Mouse (Mus musculus) hindbrain, embryonic 16.5 days (tissue): ENCODE measurements around the gene Slc41a2. TPM values are rescaled to one million over a fixed set of nuclear protein-coding genes. Genes with fewer than 3 reads are reported as not detected.
"Not testable (repeated sequence)": the region's sequence is repeated elsewhere in the genome, so short reads cannot be mapped to it uniquely, and the experiment has no call there.

Source experiments
- ATAC-seq: fragments of 200-750 bp; cut with Nextera tagmentation; 2 replicates; pipeline ENCODE4 v1.8.0; 2017; ENCODE audit warnings: moderate TSS enrichment, moderate library complexity
- H3K27ac ChIP-seq: fragments of 300-500 bp; sonication (generic); 2 replicates; pipeline ENCODE4 v1.5.1; 2014; ENCODE audit warnings: low read depth, mild to moderate bottlenecking, control low read depth, low read length, moderate library complexity
- H3K27me3 ChIP-seq: fragments of 300-500 bp; sonication (generic); replicated peaks from 2 replicates; pipeline ENCODE4 v1.6.1; 2014; ENCODE audit warnings: low read length; ENCODE audit not compliant: control insufficient read depth, insufficient read depth
- H3K36me3 ChIP-seq: fragments of 300-500 bp; sonication (generic); 2 replicates; pipeline ENCODE4 v1.6.1; 2014; ENCODE audit warnings: mild to moderate bottlenecking, low read length, moderate library complexity, mixed read lengths; ENCODE audit not compliant: control insufficient read depth, insufficient read depth
- H3K4me1 ChIP-seq: fragments of 300-500 bp; sonication (generic); 2 replicates; pipeline ENCODE4 v1.6.1; 2014; ENCODE audit warnings: low read depth, low read length; ENCODE audit not compliant: control insufficient read depth, insufficient read depth
- H3K4me2 ChIP-seq: fragments of 300-500 bp; sonication (generic); 2 replicates; pipeline ENCODE4 v1.6.1; 2014; ENCODE audit warnings: mild to moderate bottlenecking, low read length, control low read depth, moderate library complexity
- H3K4me3 ChIP-seq: fragments of 300-500 bp; sonication (generic); 2 replicates; pipeline ENCODE4 v1.5.1; 2014; ENCODE audit warnings: mild to moderate bottlenecking, low read length, control low read depth, moderate library complexity
- H3K9ac ChIP-seq: fragments of 300-500 bp; sonication (generic); 2 replicates; pipeline ENCODE4 v1.6.1; 2014; ENCODE audit warnings: low read depth, mild to moderate bottlenecking, control low read depth, low read length, moderate library complexity
- H3K9me3 ChIP-seq: fragments of 300-500 bp; sonication (generic); 2 replicates; pipeline ENCODE4 v1.6.1; 2014; ENCODE audit warnings: mild to moderate bottlenecking, low read length, moderate library complexity; ENCODE audit not compliant: control insufficient read depth
- WGBS: fragments of 180-500 bp; shearing (Covaris S2); extraction: QIAGEN DNeasy Blood & Tissue Kit; methylation state at CpG from one replicate; pipeline ENCODE4 v1.1.7; 2014; 5-methylcytosine and 5-hydroxymethylcytosine counted together
- polyA plus RNA-seq: library from polyadenylated mRNA; unstranded; fragments of >200 nt; fragmentation: Nextera tagmentation; extraction: Ambion mirVana; gene quantifications from 2 replicates; pipeline ENCODE4 v1.2.1, GENCODE M21; 2015

Gene Slc41a2
- polyA plus RNA-seq, 1 experiment from 2014 or later = 11.0 TPM

GRCm38 (mm10) chr10:83356416-83356815 lies 18.7 kb upstream of the Slc41a2 start:
- no peak overlapping the region for H3K4me2 ChIP-seq
- no peaks in the 10 kb centered on the region for H3K9me3 ChIP-seq
- no peak overlapping the region for H3K4me3 ChIP-seq
- peaks cover 6% of the 10 kb centered on the region for H3K4me1 ChIP-seq
- no peak overlapping the region for H3K27ac ChIP-seq
- no peaks in the 10 kb centered on the region for H3K27me3 ChIP-seq
- WGBS = 85% methylated on average over 12 of the region's 12 CpGs
- H3K9ac ChIP-seq = no peak overlapping the region
- no peaks in the 10 kb centered on the region for H3K36me3 ChIP-seq
- ATAC-seq = no peak

- H3K4me1 ChIP-seq = no peaks in the 10 kb centered on the region; the same call in none of the 2 replicates
- H3K36me3 ChIP-seq = no peaks in the 10 kb centered on the region
- H3K4me3 ChIP-seq = no peak overlapping the region
- peak overlapping the region; percentile 1; the same call in 1 of the 2 replicates for H3K4me2 ChIP-seq
- 59% methylated on average over 8 of the region's 8 CpGs for WGBS
- no peaks in the 10 kb centered on the region for H3K27me3 ChIP-seq
- no peaks in the 10 kb centered on the region for H3K9me3 ChIP-seq
- H3K9ac ChIP-seq = no peak overlapping the region
- ATAC-seq = peak; percentile 50; the same call in 1 of the 2 replicates
- H3K27ac ChIP-seq = no peak overlapping the region
Observed at GRCm38 (mm10) chr10:83354333-83354719, 16.6 kb upstream of the Slc41a2 start.

GRCm38 (mm10) chr10:83353680-83354332 lies 16.1 kb upstream of the Slc41a2 start:
- Histone ChIP-seq H3K27ac (no peak overlapping the region), H3K9ac (no peak overlapping the region), H3K9me3 (no peaks in the 10 kb centered on the region), H3K4me3 (no peak overlapping the region), H3K27me3 (no peaks in the 10 kb centered on the region), H3K36me3 (no peaks in the 10 kb centered on the region), H3K4me2 (peak overlapping the region; percentile 1; the same call in 1 of the 2 replicates), H3K4me1 (no peaks in the 10 kb centered on the region; the same call in none of the 2 replicates)
- 64% methylated on average over 14 of the region's 14 CpGs for WGBS
- ATAC-seq = no peak

GRCm38 (mm10) chr10:83351779-83352178 lies 14.1 kb upstream of the Slc41a2 start:
- H3K4me2 ChIP-seq, H3K36me3 ChIP-seq, ATAC-seq, H3K27me3 ChIP-seq, H3K4me1 ChIP-seq, H3K27ac ChIP-seq, H3K4me3 ChIP-seq, H3K9ac ChIP-seq, H3K9me3 ChIP-seq: not testable (repeated sequence)
- WGBS = 91% methylated on average over 2 of the region's 4 CpGs

- H3K9me3 ChIP-seq = no peaks in the 10 kb centered on the region
- no peaks in the 10 kb centered on the region for H3K36me3 ChIP-seq
- no peak overlapping the region for H3K9ac ChIP-seq
- 81% methylated on average over 2 of the region's 2 CpGs for WGBS
- no peaks in the 10 kb centered on the region; the same call in none of the 2 replicates for H3K4me1 ChIP-seq
- H3K27me3 ChIP-seq = no peaks in the 10 kb centered on the region
- no peak overlapping the region for H3K4me3 ChIP-seq
- no peak for ATAC-seq
- no peak overlapping the region for H3K27ac ChIP-seq
- H3K4me2 ChIP-seq = no peak overlapping the region
Observed at GRCm38 (mm10) chr10:83350689-83351088, 13.0 kb upstream of the Slc41a2 start.

GRCm38 (mm10) chr10:83347494-83347893 lies 9.8 kb upstream of the Slc41a2 start:
- H3K36me3 ChIP-seq = no peaks in the 10 kb centered on the region
- H3K9me3 ChIP-seq = no peaks in the 10 kb centered on the region
- no peak overlapping the region for H3K4me3 ChIP-seq
- no peak overlapping the region for H3K4me2 ChIP-seq
- H3K27ac ChIP-seq = no peak overlapping the region
- no peaks in the 10 kb centered on the region for H3K4me1 ChIP-seq
- ATAC-seq = no peak
- WGBS = 22% methylated on average over 7 of the region's 7 CpGs
- H3K27me3 ChIP-seq = no peaks in the 10 kb centered on the region
- H3K9ac ChIP-seq = no peak overlapping the region

GRCm38 (mm10) chr10:83346359-83346736 lies 8.7 kb upstream of the Slc41a2 start:
- H3K4me3 ChIP-seq = no peak overlapping the region
- no peak overlapping the region for H3K9ac ChIP-seq
- H3K9me3 ChIP-seq = no peaks in the 10 kb centered on the region
- no peaks in the 10 kb centered on the region for H3K27me3 ChIP-seq
- WGBS = 89% methylated on average over 5 of the region's 5 CpGs
- H3K36me3 ChIP-seq = no peaks in the 10 kb centered on the region
- ATAC-seq = no peak
- no peak overlapping the region for H3K27ac ChIP-seq
- H3K4me1 ChIP-seq = no peaks in the 10 kb centered on the region
- no peak overlapping the region for H3K4me2 ChIP-seq

GRCm38 (mm10) chr10:83345693-83346358 lies 8.1 kb upstream of the Slc41a2 start:
- 41% methylated on average over 7 of the region's 7 CpGs for WGBS
- no peak for ATAC-seq

GRCm38 (mm10) chr10:83343828-83344685 lies 6.4 kb upstream of the Slc41a2 start:
- Histone ChIP-seq H3K9me3 (no peaks in the 10 kb centered on the region), H3K36me3 (no peaks in the 10 kb centered on the region), H3K4me1 (no peaks in the 10 kb centered on the region), H3K9ac (no peak overlapping the region), H3K4me3 (no peak overlapping the region), H3K4me2 (no peak overlapping the region), H3K27me3 (no peaks in the 10 kb centered on the region; the same call in 1 of the 2 replicates), H3K27ac (no peak overlapping the region)
- 41% methylated on average over 2 of the region's 2 CpGs for WGBS
- ATAC-seq = no peak

More at GRCm38 (mm10) chr10:83345693-83346358, 8.1 kb upstream of the Slc41a2 start:
- Histone ChIP-seq H3K4me2 (no peak overlapping the region), H3K27ac (no peak overlapping the region), H3K4me3 (no peak overlapping the region), H3K4me1 (no peaks in the 10 kb centered on the region), H3K27me3 (no peaks in the 10 kb centered on the region), H3K9me3 (no peaks in the 10 kb centered on the region), H3K9ac (no peak overlapping the region), H3K36me3 (no peaks in the 10 kb centered on the region)
